Mouse (Mus musculus): ENCODE results near the gene Thoc6. TPM values are rescaled to one million over a fixed set of nuclear protein-coding genes. Genes with fewer than 3 reads are reported as not detected.

Thoc6 gene
- polyA plus RNA-seq, 1 experiment from 2014 or later, result 41.3 TPM

DNA sequence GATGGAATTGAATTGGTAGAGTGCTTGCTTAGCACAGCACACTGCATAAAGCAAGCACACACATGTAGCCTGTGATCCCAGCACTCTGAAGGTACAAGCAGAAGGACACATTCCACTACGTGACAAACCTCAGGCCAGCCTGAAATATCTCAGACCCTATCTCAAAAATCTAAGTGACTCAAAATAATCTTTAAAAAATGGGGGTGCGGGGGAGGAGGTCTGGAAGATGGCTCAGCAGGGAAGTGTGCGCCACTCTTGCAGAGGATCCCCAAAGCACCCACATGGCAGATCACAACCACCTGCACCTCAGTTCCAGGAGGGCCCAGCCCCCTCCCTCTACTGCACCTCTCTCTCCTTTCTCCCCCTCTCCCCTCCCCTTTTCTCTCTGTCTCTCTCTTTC, 2.2 kb downstream of the Thoc6 start:
- H3K27ac ChIP-seq (ENCODE audit: low read depth, low read length), result no peak overlapping the region
- H3K9me3 ChIP-seq (ENCODE audit: control insufficient read depth, low read length), result no peaks in the 10 kb centered on the region
- 99% methylated on average over 3 of the region's 3 CpGs for WGBS
- H3K9ac ChIP-seq (ENCODE audit: low read depth, low read length), result no peak overlapping the region
- H3K4me3 ChIP-seq (ENCODE audit: low read length), result no peak overlapping the region
- H3K27me3 ChIP-seq (replicated peaks; ENCODE audit: control insufficient read depth, insufficient read depth, low read length), result peaks cover 12% of the 10 kb centered on the region
- no peak overlapping the region for H3K4me2 ChIP-seq (ENCODE audit: low read length)
- H3K4me1 ChIP-seq (ENCODE audit: control insufficient read depth, insufficient read depth, low read depth, low read length), result peaks cover 23% of the 10 kb centered on the region
- peaks cover 6% of the 10 kb centered on the region for H3K36me3 ChIP-seq (ENCODE audit: control insufficient read depth, insufficient read depth, low read length)
- no peak for ATAC-seq

DNA sequence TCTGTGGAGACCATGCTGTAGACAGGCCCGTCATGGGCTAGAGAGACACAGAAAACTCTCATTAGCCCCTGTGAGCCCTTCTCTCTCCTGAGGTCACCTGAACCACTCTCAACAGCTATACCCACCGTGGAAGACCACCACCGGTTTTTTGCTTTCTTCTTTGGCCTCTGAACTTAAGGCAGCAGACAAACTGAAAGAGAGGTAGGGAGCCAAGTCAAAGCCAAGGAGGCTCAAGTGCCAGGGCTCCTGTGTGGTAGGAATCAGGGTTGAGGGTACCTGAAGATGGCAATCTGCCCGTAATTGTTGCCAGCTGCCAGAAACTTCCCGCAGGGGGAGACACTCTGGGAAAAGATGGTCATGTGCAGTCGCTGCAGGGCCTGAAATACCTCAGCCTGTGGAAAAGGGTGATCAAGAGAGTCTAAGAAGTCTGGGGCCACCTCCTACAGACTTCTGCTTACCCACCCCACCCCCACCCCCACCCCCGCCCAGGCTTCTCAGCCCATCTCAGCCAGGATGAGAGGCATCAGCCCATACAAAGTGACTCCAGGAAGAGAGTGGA, 3.1 kb downstream of the Thoc6 start:
- H3K36me3 ChIP-seq (ENCODE audit: control insufficient read depth, insufficient read depth, low read length), result peaks cover 6% of the 10 kb centered on the region
- H3K9ac ChIP-seq (ENCODE audit: low read depth, low read length), result no peak overlapping the region
- no peak for ATAC-seq
- peaks cover 5% of the 10 kb centered on the region; the same call in 1 of the 2 replicates for H3K27me3 ChIP-seq (replicated peaks; ENCODE audit: control insufficient read depth, insufficient read depth, low read length)
- no peak overlapping the region for H3K4me2 ChIP-seq (ENCODE audit: low read length)
- H3K9me3 ChIP-seq (ENCODE audit: control insufficient read depth, low read length), result no peaks in the 10 kb centered on the region
- H3K4me3 ChIP-seq (ENCODE audit: low read length), result no peak overlapping the region
- 91% methylated on average over 7 of the region's 7 CpGs for WGBS
- no peak overlapping the region for H3K27ac ChIP-seq (ENCODE audit: low read depth, low read length)
- H3K4me1 ChIP-seq (ENCODE audit: control insufficient read depth, insufficient read depth, low read depth, low read length), result peaks cover 13% of the 10 kb centered on the region

GRCm38 (mm10) chr17:23665511-23665910, 8.2 kb downstream of the Thoc6 start:
- no peak overlapping the region for H3K27ac ChIP-seq (ENCODE audit: low read depth, low read length)
- peaks cover 2% of the 10 kb centered on the region; the same call in 1 of the 2 replicates for H3K4me1 ChIP-seq (ENCODE audit: control insufficient read depth, insufficient read depth, low read depth, low read length)
- H3K9me3 ChIP-seq (ENCODE audit: control insufficient read depth, low read length), result no peaks in the 10 kb centered on the region
- H3K4me3 ChIP-seq (ENCODE audit: low read length), result no peak overlapping the region
- H3K36me3 ChIP-seq (ENCODE audit: control insufficient read depth, insufficient read depth, low read length), result peaks cover 6% of the 10 kb centered on the region
- no peak overlapping the region for H3K4me2 ChIP-seq (ENCODE audit: low read length)
- peaks cover 16% of the 10 kb centered on the region for H3K27me3 ChIP-seq (replicated peaks; ENCODE audit: control insufficient read depth, insufficient read depth, low read length)
- WGBS, result 86% methylated on average over 13 of the region's 14 CpGs
- no peak overlapping the region for H3K9ac ChIP-seq (ENCODE audit: low read depth, low read length)
- no peak for ATAC-seq

GRCm38 (mm10) chr17:23664556-23665021, 9.1 kb downstream of the Thoc6 start:
- Histone ChIP-seq H3K4me3 (ENCODE audit: low read length) (no peak overlapping the region), H3K4me1 (ENCODE audit: control insufficient read depth, insufficient read depth, low read depth, low read length) (peaks cover 4% of the 10 kb centered on the region; the same call in 1 of the 2 replicates), H3K4me2 (ENCODE audit: low read length) (no peak overlapping the region), H3K27me3 (replicated peaks; ENCODE audit: control insufficient read depth, insufficient read depth, low read length) (peaks cover 24% of the 10 kb centered on the region), H3K9ac (ENCODE audit: low read depth, low read length) (no peak overlapping the region), H3K9me3 (ENCODE audit: control insufficient read depth, low read length) (no peaks in the 10 kb centered on the region), H3K27ac (ENCODE audit: low read depth, low read length) (no peak overlapping the region), H3K36me3 (ENCODE audit: control insufficient read depth, insufficient read depth, low read length) (peaks cover 4% of the 10 kb centered on the region)
- WGBS, result 12% methylated on average over 5 of the region's 5 CpGs
- ATAC-seq, result peak; percentile 48; the same call in 1 of the 2 replicates

DNA sequence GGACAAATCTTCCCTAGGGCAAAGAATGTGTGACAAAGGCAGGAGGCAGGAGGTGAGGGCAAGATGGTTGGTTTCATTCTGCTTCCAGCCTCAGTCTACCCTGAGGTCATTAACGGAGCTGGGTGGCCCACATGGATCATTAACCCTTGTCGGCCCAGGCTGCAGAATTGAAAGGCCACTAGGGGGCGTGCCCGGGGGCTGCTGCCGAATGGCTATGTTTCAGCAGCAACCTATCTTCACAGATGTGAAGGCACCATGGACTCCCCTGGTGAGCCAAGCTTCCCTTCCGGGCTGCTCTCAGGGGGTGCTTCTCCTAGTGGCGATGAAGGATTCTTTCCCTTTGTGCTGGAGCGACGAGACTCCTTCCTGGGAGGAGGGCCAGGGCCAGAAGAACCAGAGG, 12.2 kb downstream of the Thoc6 start:
- Histone ChIP-seq H3K4me2 (ENCODE audit: low read length) (no peak overlapping the region), H3K27me3 (replicated peaks; ENCODE audit: control insufficient read depth, insufficient read depth, low read length) (peaks cover 32% of the 10 kb centered on the region), H3K36me3 (ENCODE audit: control insufficient read depth, insufficient read depth, low read length) (no peaks in the 10 kb centered on the region; the same call in 1 of the 2 replicates), H3K9ac (ENCODE audit: low read depth, low read length) (no peak overlapping the region), H3K27ac (ENCODE audit: low read depth, low read length) (no peak overlapping the region), H3K4me3 (ENCODE audit: low read length) (no peak overlapping the region), H3K9me3 (ENCODE audit: control insufficient read depth, low read length) (no peaks in the 10 kb centered on the region), H3K4me1 (ENCODE audit: control insufficient read depth, insufficient read depth, low read depth, low read length) (peaks cover 4% of the 10 kb centered on the region; the same call in 1 of the 2 replicates)
- WGBS, result under 1% methylated on average over 9 of the region's 9 CpGs
- ATAC-seq, result no peak

DNA sequence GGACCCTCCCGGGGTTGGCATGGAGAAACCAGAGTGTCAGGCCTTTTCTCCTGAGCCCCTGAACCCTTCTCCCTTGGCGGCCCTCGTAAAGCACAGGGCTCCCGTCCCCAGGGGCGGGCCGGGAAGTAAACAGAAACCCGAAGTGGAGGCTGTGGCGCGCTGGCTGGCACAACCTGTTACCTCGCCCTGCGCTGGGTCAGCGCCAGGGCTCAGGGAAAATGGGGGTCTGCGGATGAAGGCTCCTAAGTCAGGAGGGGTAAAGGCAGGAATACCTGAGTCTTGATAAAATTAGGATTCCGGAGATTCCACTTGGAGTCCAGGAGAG, 12.8 kb downstream of the Thoc6 start:
- H3K4me3 ChIP-seq (ENCODE audit: low read length), result no peak overlapping the region; the same call in 1 of the 2 replicates
- no peak overlapping the region for H3K27ac ChIP-seq (ENCODE audit: low read depth, low read length)
- no peak overlapping the region for H3K9ac ChIP-seq (ENCODE audit: low read depth, low read length)
- H3K27me3 ChIP-seq (replicated peaks; ENCODE audit: control insufficient read depth, insufficient read depth, low read length), result peaks cover 32% of the 10 kb centered on the region
- WGBS, result 4% methylated on average over 14 of the region's 14 CpGs
- no peak for ATAC-seq
- H3K36me3 ChIP-seq (ENCODE audit: control insufficient read depth, insufficient read depth, low read length), result no peaks in the 10 kb centered on the region
- H3K4me1 ChIP-seq (ENCODE audit: control insufficient read depth, insufficient read depth, low read depth, low read length), result peaks cover 4% of the 10 kb centered on the region; the same call in 1 of the 2 replicates
- H3K9me3 ChIP-seq (ENCODE audit: control insufficient read depth, low read length), result no peaks in the 10 kb centered on the region
- H3K4me2 ChIP-seq (ENCODE audit: low read length), result no peak overlapping the region

GRCm38 (mm10) chr17:23660117-23660875, 13.4 kb downstream of the Thoc6 start, which contains the start of gene Bicdl2:
Bicdl2 (plus strand) TSS chr17:23660506.
- no peak within 1 kb of the TSS for H3K27ac ChIP-seq (ENCODE audit: low read depth, low read length)
- WGBS, result 7% methylated on average over 27 of the region's 27 CpGs
- no peaks in the 10 kb centered on the region for H3K9me3 ChIP-seq (ENCODE audit: control insufficient read depth, low read length)
- no peak for ATAC-seq
- no peak within 1 kb of the TSS for H3K9ac ChIP-seq (ENCODE audit: low read depth, low read length)
- H3K27me3 ChIP-seq (replicated peaks; ENCODE audit: control insufficient read depth, insufficient read depth, low read length), result peaks cover 32% of the 10 kb centered on the region
- H3K4me1 ChIP-seq (ENCODE audit: control insufficient read depth, insufficient read depth, low read depth, low read length), result peaks cover 4% of the 10 kb centered on the region; the same call in 1 of the 2 replicates
- H3K36me3 ChIP-seq (ENCODE audit: control insufficient read depth, insufficient read depth, low read length), result no peaks in the 10 kb centered on the region
- peak within 1 kb of the TSS; percentile 11 for H3K4me3 ChIP-seq (ENCODE audit: low read length)
- no peak within 1 kb of the TSS for H3K4me2 ChIP-seq (ENCODE audit: low read length)

DNA sequence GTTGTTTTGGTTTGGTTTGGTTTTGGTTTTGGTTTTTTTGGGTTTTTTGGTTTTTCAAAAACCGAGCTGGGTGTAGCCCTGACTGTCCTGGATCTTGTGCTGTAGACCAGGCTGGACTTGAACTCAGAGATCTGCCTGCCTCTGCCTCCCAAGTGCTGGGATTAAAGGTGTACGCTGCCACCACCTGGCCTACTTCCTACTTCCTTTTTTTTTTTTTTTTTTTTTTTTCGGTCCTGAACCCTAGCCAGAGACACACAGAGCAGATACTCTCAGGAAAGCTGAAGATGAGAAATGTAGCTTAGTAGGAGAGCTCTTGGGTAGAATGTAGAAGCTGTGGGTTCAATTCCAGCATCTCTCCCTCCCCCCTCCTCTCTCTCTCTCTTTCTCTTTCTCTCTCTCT, 15.2 kb downstream of the Thoc6 start:
- 90% methylated on average over 3 of the region's 3 CpGs for WGBS
- peaks cover 32% of the 10 kb centered on the region for H3K27me3 ChIP-seq (replicated peaks; ENCODE audit: control insufficient read depth, insufficient read depth, low read length)
- no peak overlapping the region for H3K4me3 ChIP-seq (ENCODE audit: low read length)

DNA sequence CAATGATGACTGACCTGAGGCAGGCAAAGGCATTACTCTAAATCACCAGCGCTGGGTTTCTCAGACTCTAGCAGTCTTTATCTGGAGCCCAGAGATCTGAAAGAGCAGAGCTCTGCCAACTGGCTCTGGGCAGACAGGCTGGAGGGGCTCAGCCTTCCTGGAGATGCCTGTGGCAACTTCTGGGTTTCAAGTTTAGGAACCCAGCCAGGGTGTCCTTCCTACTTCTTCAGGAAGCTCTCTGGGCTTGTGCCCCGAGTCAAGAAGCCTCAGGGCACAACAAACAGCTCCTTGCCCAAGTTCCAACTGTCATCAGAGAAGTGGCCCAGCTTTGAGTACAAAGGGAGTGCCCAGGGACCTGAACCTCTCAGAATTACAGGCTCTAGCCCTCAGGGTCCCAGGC, 19.3 kb downstream of the Thoc6 start:
- 66% methylated on average over 2 of the region's 2 CpGs for WGBS
- no peak overlapping the region for H3K9ac ChIP-seq (ENCODE audit: low read depth, low read length)
- no peak overlapping the region for H3K27ac ChIP-seq (ENCODE audit: low read depth, low read length)
- no peaks in the 10 kb centered on the region for H3K4me1 ChIP-seq (ENCODE audit: control insufficient read depth, insufficient read depth, low read depth, low read length)
- H3K9me3 ChIP-seq (ENCODE audit: control insufficient read depth, low read length), result no peaks in the 10 kb centered on the region
- no peak for ATAC-seq
- no peaks in the 10 kb centered on the region for H3K36me3 ChIP-seq (ENCODE audit: control insufficient read depth, insufficient read depth, low read length)
- no peak overlapping the region for H3K4me2 ChIP-seq (ENCODE audit: low read length)
- H3K4me3 ChIP-seq (ENCODE audit: low read length), result no peak overlapping the region
- H3K27me3 ChIP-seq (replicated peaks; ENCODE audit: control insufficient read depth, insufficient read depth, low read length), result peaks cover 6% of the 10 kb centered on the region

More for the DNA sequence above, 15.2 kb downstream of the Thoc6 start:
- H3K9ac ChIP-seq (ENCODE audit: low read depth, low read length), result no peak overlapping the region
- H3K4me2 ChIP-seq (ENCODE audit: low read length), result no peak overlapping the region
- H3K4me1 ChIP-seq (ENCODE audit: control insufficient read depth, insufficient read depth, low read depth, low read length), result peaks cover 4% of the 10 kb centered on the region; the same call in 1 of the 2 replicates
- no peaks in the 10 kb centered on the region for H3K36me3 ChIP-seq (ENCODE audit: control insufficient read depth, insufficient read depth, low read length)
- H3K9me3 ChIP-seq (ENCODE audit: control insufficient read depth, low read length), result no peaks in the 10 kb centered on the region
- ATAC-seq, result no peak
- H3K27ac ChIP-seq (ENCODE audit: low read depth, low read length), result no peak overlapping the region
